Mouse (Mus musculus) midbrain, embryonic 10.5 days (tissue): ENCODE data around the gene Actl6b. TPM values are rescaled to one million over a fixed set of nuclear protein-coding genes. Genes with fewer than 3 reads are reported as not detected.
A peak's percentile ranks its signal among the peaks of the same experiment; 100 is the strongest.

Experiments used
- DNase-seq: peaks from one replicate; pipeline ENCODE4 v3.0.0-alpha.2; 2017; ENCODE audit warnings: low spot score
- H3K27ac ChIP-seq: fragments of 300-500 bp; sonication (generic); replicated peaks from 2 replicates; pipeline ENCODE4 v1.5.1; 2016; ENCODE audit warnings: mild to moderate bottlenecking
- H3K27me3 ChIP-seq: fragments of 300-500 bp; sonication (generic); 2 replicates; pipeline ENCODE4 v1.6.1; 2016; ENCODE audit warnings: low read depth, mild to moderate bottlenecking; ENCODE audit not compliant: poor library complexity, severe bottlenecking
- H3K36me3 ChIP-seq: fragments of 300-500 bp; sonication (generic); 2 replicates; pipeline ENCODE4 v1.6.1; 2016; ENCODE audit warnings: mild to moderate bottlenecking, moderate library complexity
- H3K4me1 ChIP-seq: fragments of 300-500 bp; sonication (generic); 2 replicates; pipeline ENCODE4 v1.6.1; 2016
- H3K4me3 ChIP-seq: fragments of 300-500 bp; sonication (generic); 2 replicates; pipeline ENCODE4 v1.5.1; 2016; ENCODE audit warnings: mild to moderate bottlenecking, moderate library complexity
- H3K9me3 ChIP-seq: fragments of 300-500 bp; sonication (generic); replicated peaks from 2 replicates; pipeline ENCODE4 v1.6.1; 2016; ENCODE audit warnings: mild to moderate bottlenecking
- WGBS: fragments of 180-500 bp; shearing (Covaris S2); methylation state at CpG from one replicate; pipeline ENCODE4 v1.1.7; 2016; 5-methylcytosine and 5-hydroxymethylcytosine counted together
- polyA plus RNA-seq: library from polyadenylated mRNA; unstranded; fragments of >200 nt; fragmentation: Nextera tagmentation; extraction: Ambion mirVana; gene quantifications from 2 replicates; pipeline ENCODE4 v1.2.1, GENCODE M21; 2016

Gene Actl6b
- 9.4 and 27.5 TPM in 2 replicates for polyA plus RNA-seq

DNA sequence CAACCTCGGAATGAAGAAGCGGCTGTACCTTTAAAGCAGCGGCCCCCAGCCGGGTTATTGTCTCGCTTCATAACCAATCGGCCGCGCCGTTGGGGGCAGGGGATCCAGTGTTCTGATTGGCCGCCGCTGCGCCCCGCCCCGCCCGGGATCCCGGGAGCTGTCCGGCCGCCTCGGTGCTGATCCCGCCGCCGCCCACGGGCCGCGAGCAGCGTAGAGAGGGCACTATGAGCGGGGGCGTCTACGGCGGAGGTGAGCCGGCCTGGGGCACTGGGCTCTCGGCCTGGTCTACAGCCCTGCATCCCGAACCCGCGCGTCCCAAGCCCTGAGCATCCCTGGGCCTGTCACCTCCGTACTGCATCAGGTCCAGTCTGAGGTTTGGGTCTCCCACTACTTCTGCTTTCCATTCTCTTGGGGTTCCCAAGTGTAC lies at the start of gene Actl6b:
Actl6b (plus strand) TSS at position 107 of the 427 bp plus-strand sequence.
- Histone ChIP-seq H3K36me3 (no peaks in the 10 kb centered on the region), H3K4me3 (peak within 1 kb of the TSS; percentile 54), H3K27ac (peak within 1 kb of the TSS; percentile 70), H3K27me3 (peaks cover 20% of the 10 kb centered on the region), H3K9me3 (no peaks in the 10 kb centered on the region), H3K4me1 (peaks cover 15% of the 10 kb centered on the region)
- 2% methylated on average over 37 of the region's 37 CpGs for WGBS
- DNase-seq: peak; percentile 85

- Histone ChIP-seq H3K27ac (no peak overlapping the region), H3K4me3 (no peak overlapping the region), H3K9me3 (no peaks in the 10 kb centered on the region), H3K4me1 (peaks cover 25% of the 10 kb centered on the region), H3K36me3 (peaks cover 14% of the 10 kb centered on the region), H3K27me3 (no peaks in the 10 kb centered on the region)
- no peak for DNase-seq
- WGBS: 88% methylated on average over 6 of the region's 6 CpGs
These were observed 49.3 kb upstream of the Actl6b start for GRCm38 (mm10) chr5:137504041-137504440.

GRCm38 (mm10) chr5:137510014-137510501 lies 43.3 kb upstream of the Actl6b start:
- peak overlapping the region; percentile 99 for H3K4me3 ChIP-seq
- WGBS: 2% methylated on average over 50 of the region's 52 CpGs
- peak; percentile 87 for DNase-seq
- H3K4me1 ChIP-seq: peaks cover 47% of the 10 kb centered on the region
- H3K9me3 ChIP-seq: no peaks in the 10 kb centered on the region
- peaks cover 19% of the 10 kb centered on the region for H3K36me3 ChIP-seq
- H3K27me3 ChIP-seq: no peaks in the 10 kb centered on the region
- H3K27ac ChIP-seq: peak overlapping the region; percentile 97

DNA sequence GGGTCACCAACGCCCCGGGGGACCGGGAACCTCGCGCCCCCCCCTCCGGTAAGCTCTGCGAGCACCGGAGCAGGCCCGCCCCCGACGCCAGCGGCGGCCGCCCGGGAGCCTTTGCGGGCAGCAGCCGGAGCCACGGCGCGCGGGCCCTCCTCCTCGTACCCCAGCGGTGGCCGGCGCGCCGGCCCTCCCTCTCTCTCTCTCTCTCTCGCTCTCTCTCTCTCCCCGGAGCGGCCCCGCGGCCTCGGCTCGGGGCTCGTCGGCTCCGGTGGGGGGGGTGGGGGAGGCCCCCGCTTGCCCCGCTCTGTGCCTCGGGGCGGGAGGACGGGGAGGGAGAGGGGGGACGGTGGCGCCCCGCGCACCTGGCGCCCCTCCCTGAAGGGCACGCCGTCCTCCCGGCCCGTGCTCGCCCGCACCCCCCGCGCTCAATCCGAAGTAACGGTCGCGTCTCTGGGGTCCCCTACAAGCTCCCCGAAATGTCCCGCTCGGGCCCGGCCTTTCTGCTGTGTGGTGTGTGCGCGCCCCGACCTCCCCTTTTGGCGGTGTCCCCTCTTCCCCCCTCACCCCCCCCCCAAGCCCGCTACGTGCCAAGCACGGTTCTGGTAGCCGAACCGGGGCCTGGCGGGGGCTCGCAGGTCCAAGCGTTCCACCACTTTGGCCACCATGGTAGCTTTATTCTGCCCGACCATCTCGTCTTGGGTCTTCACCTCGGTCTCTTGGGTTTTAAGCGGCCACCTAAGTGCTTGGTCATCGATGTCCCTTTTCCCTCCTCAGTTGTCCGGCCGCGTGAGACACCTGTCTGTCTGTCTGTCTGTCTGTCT lies 42.5 kb upstream of the Actl6b start:
- Histone ChIP-seq H3K4me3 (peak overlapping the region; percentile 99), H3K36me3 (peaks cover 21% of the 10 kb centered on the region), H3K9me3 (no peaks in the 10 kb centered on the region), H3K27me3 (no peaks in the 10 kb centered on the region), H3K27ac (peak overlapping the region; percentile 97), H3K4me1 (peaks cover 49% of the 10 kb centered on the region)
- WGBS: under 1% methylated on average over 48 of the region's 83 CpGs
- no peak for DNase-seq

GRCm38 (mm10) chr5:137511706-137512105 lies 41.6 kb upstream of the Actl6b start:
- Histone ChIP-seq H3K27ac (peak overlapping the region; percentile 97), H3K4me3 (peak overlapping the region; percentile 99), H3K4me1 (peaks cover 56% of the 10 kb centered on the region), H3K36me3 (peaks cover 25% of the 10 kb centered on the region), H3K9me3 (no peaks in the 10 kb centered on the region), H3K27me3 (no peaks in the 10 kb centered on the region)
- whole genome bisulfite sequencing: 84% methylated on average over 3 of the region's 3 CpGs
- no peak for DNase-seq

GRCm38 (mm10) chr5:137512847-137513794 lies 40.2 kb upstream of the Actl6b start:
- H3K36me3 ChIP-seq: peaks cover 38% of the 10 kb centered on the region
- peak overlapping the region; percentile 99 for H3K4me3 ChIP-seq
- peak; percentile 73 for DNase-seq
- 86% methylated on average over 11 of the region's 11 CpGs for WGBS
- no peaks in the 10 kb centered on the region for H3K9me3 ChIP-seq
- no peak overlapping the region for H3K27ac ChIP-seq
- no peaks in the 10 kb centered on the region for H3K27me3 ChIP-seq
- peaks cover 56% of the 10 kb centered on the region for H3K4me1 ChIP-seq

DNA sequence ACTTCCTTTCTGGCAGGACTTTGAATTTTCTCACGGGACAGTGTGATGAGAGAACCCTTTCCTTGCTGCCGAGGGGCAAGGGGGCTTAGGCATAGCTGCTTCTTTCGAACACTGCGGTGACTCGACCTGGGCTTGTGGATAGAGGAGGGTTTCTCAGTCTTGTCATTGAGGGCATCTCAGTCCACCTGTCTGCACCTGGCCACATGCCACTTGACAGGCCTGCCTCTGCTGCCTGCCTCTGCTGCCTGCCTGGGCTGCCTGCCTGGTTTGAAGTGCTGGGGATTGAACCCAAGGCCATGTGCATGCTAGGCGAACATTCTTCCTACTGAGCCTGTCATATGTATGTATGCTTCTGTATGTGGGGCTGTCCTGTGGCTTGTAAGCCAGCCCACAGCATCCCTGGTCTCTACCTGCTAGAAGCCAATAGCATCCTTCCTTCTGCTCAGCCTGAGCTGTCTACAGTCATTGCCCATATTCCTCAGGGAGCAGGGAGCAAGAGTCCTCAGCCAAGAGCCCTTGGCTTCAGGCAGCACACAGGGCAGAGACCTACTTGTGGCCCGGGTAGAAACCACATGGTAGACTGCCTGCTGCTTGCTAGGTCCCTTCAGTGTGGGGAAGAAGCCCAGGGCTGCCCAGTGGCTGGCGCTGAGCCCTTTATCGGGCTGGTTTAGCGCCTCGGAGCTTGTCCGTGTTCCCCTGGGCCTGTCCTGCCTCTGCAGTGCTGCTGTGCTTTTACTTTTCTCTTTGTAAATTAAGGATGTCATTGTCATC lies 39.2 kb upstream of the Actl6b start:
- Histone ChIP-seq H3K27ac (no peak overlapping the region), H3K9me3 (no peaks in the 10 kb centered on the region), H3K4me3 (no peak overlapping the region; the same call in 1 of the 2 replicates), H3K27me3 (no peaks in the 10 kb centered on the region), H3K36me3 (peaks cover 48% of the 10 kb centered on the region), H3K4me1 (peaks cover 56% of the 10 kb centered on the region)
- WGBS: 93% methylated on average over 12 of the region's 12 CpGs
- no peak for DNase-seq

- no peaks in the 10 kb centered on the region for H3K9me3 ChIP-seq
- peaks cover 55% of the 10 kb centered on the region for H3K36me3 ChIP-seq
- H3K4me3 ChIP-seq: no peak overlapping the region; the same call in 1 of the 2 replicates
- WGBS: 98% methylated on average over 3 of the region's 3 CpGs
- H3K27ac ChIP-seq: no peak overlapping the region
- no peak for DNase-seq
- H3K4me1 ChIP-seq: peaks cover 54% of the 10 kb centered on the region
- no peaks in the 10 kb centered on the region for H3K27me3 ChIP-seq
These were observed 38.5 kb upstream of the Actl6b start for GRCm38 (mm10) chr5:137514811-137515210.

DNA sequence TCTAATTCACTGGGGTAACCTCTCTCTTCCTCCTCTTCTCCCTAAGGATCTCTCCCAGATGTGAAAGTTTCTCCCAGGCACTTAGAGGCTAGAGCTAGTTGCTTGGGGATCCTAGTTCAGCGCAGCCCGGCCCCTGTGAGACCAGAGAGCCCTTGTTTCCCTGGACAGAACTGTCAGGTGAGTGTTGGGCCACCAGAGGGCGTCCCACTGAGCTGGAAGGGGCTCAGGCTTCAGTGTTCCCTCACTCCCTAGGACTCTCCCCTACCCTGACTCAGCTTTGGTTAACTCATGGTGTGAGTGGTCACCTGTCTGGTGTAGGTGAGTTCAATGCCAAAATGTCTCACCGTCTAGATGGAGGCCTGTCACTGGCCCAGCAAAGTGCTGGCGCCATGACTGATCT lies 34.9 kb upstream of the Actl6b start, which contains the start of gene Gigyf1:
Gigyf1 (plus strand) TSS at position 113 of the 400 bp plus-strand sequence.
- no peaks in the 10 kb centered on the region for H3K9me3 ChIP-seq
- no peak for DNase-seq
- peaks cover 27% of the 10 kb centered on the region for H3K4me1 ChIP-seq
- H3K36me3 ChIP-seq: peaks cover 85% of the 10 kb centered on the region
- no peaks in the 10 kb centered on the region for H3K27me3 ChIP-seq
- 79% methylated on average over 5 of the region's 5 CpGs for WGBS
- H3K4me3 ChIP-seq: no peak within 1 kb of the TSS
- H3K27ac ChIP-seq: no peak within 1 kb of the TSS

- DNase-seq: no peak
- Histone ChIP-seq H3K4me3 (peak overlapping the region; percentile 14; the same call in 1 of the 2 replicates), H3K4me1 (peaks cover 23% of the 10 kb centered on the region), H3K36me3 (peaks cover 89% of the 10 kb centered on the region), H3K9me3 (no peaks in the 10 kb centered on the region), H3K27me3 (no peaks in the 10 kb centered on the region), H3K27ac (no peak overlapping the region)
- 92% methylated on average over 27 of the region's 27 CpGs for WGBS
These were observed 33.4 kb upstream of the Actl6b start for GRCm38 (mm10) chr5:137519691-137520550.

DNA sequence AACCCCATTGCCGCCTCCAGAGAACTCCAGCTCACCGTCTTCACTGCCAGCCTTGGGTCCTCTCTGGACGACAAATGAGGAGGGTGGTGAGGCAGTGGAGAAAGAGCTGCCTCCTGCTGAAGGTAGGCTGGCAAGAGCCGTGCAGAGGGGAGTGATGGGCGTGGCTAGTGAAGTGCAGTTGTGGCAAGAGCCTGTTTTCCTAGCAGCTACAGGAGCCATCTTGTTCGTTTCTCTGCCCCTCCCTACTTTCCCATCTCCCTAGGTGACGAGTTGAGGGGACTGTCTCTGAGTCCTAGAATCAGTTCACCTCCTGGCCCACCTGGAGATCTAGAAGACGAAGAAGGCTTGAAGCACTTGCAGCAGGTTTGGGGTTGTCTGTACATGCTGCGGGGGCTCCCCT lies 31.5 kb upstream of the Actl6b start:
- no peaks in the 10 kb centered on the region for H3K9me3 ChIP-seq
- DNase-seq: no peak
- H3K27ac ChIP-seq: no peak overlapping the region
- no peaks in the 10 kb centered on the region for H3K27me3 ChIP-seq
- no peak overlapping the region for H3K4me3 ChIP-seq
- 77% methylated on average over 9 of the region's 9 CpGs for WGBS
- H3K4me1 ChIP-seq: peaks cover 29% of the 10 kb centered on the region
- peaks cover 99% of the 10 kb centered on the region for H3K36me3 ChIP-seq
